Mouse (Mus musculus): ENCODE measurements around the gene Olfr1349. TPM values are rescaled to one million over a fixed set of nuclear protein-coding genes. Genes with fewer than 3 reads are reported as not detected.

The Olfr1349 gene
- polyA plus RNA-seq, 1 experiment from 2014 or later = not detected

DNA sequence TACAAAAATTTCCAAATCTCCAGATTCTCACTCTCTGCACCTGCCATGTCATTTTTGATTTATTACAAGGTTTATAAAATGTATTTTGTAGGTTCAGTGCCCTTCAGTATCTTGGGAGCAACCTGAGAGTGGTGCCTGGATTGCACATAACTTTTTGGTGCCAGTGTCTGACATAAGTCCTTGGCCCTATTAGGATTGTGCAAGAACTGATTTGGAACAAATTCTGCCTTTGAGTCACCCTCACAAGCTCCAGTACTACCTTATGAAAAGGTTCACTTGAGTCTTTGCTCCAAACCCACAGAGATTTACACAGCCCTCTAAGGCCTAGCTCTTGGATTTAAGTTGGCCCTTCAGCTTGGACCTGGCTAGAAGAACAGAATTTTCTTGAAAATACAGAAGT, 55.8 kb downstream of the Olfr1349 start, which contains the start of gene Olfr1346:
Olfr1346 (plus strand) TSS at position 151 of the 400 bp plus-strand sequence.
- H3K9ac ChIP-seq (ENCODE audit: low read length) = no peak within 1 kb of the TSS
- no peak within 1 kb of the TSS for H3K27ac ChIP-seq (ENCODE audit: low read depth, low read length)
- H3K27me3 ChIP-seq (ENCODE audit: control insufficient read depth, insufficient read depth, low read length) = no peaks in the 10 kb centered on the region
- no peak within 1 kb of the TSS for H3K4me2 ChIP-seq
- no peaks in the 10 kb centered on the region; the same call in 1 of the 2 replicates for H3K9me3 ChIP-seq (ENCODE audit: control insufficient read depth, low read length)
- H3K4me3 ChIP-seq (ENCODE audit: low read depth, low read length) = no peak within 1 kb of the TSS
- H3K4me1 ChIP-seq (ENCODE audit: control insufficient read depth, insufficient read depth, low read length) = no peaks in the 10 kb centered on the region
- H3K36me3 ChIP-seq (ENCODE audit: control insufficient read depth, insufficient read depth, low read length) = no peaks in the 10 kb centered on the region
- no peak for DNase-seq (ENCODE audit: low spot score, missing footprints)
- ATAC-seq (ENCODE audit: low FRiP score) = no peak

Other genes starting within 250 kb of the Olfr1349 start
- gene Zfp667, start 236.4 kb downstream of the Olfr1349 start, polyA plus RNA-seq (2014; fragmentation: Nextera tagmentation; extraction: Ambion mirVana) = 12.0 and 12.9 TPM in 2 replicates
- gene Zfp583, start 191.7 kb downstream of the Olfr1349 start, polyA plus RNA-seq (2014; fragmentation: Nextera tagmentation; extraction: Ambion mirVana) = 7.2 and 10.4 TPM in 2 replicates
- 2.5 and 3.0 TPM in 2 replicates for gene Gm3854, start 179.2 kb downstream of the Olfr1349 start, polyA plus RNA-seq (2014; fragmentation: Nextera tagmentation; extraction: Ambion mirVana)
- 2.5 and 3.3 TPM in 2 replicates for gene Zfp78, start 159.7 kb downstream of the Olfr1349 start, polyA plus RNA-seq (2014; fragmentation: Nextera tagmentation; extraction: Ambion mirVana)
- gene Zfp28, start 139.7 kb downstream of the Olfr1349 start, polyA plus RNA-seq (2014; fragmentation: Nextera tagmentation; extraction: Ambion mirVana) = 12.6 and 13.2 TPM in 2 replicates
- 0.67 and 0.95 TPM in 2 replicates for gene Smim17, start 124.2 kb downstream of the Olfr1349 start, polyA plus RNA-seq (2014; fragmentation: Nextera tagmentation; extraction: Ambion mirVana)
- not detected in 2 replicates for gene Gm20715, start 112.7 kb downstream of the Olfr1349 start, polyA plus RNA-seq (2014; fragmentation: Nextera tagmentation; extraction: Ambion mirVana)
- not detected in 2 replicates for gene Olfr1344, start 84.3 kb downstream of the Olfr1349 start, polyA plus RNA-seq (2014; fragmentation: Nextera tagmentation; extraction: Ambion mirVana)
- not detected in 2 replicates for gene Olfr1336, start 66.8 kb downstream of the Olfr1349 start, polyA plus RNA-seq (2014; fragmentation: Nextera tagmentation; extraction: Ambion mirVana)
- not detected in 2 replicates for gene Olfr1346, start 55.8 kb downstream of the Olfr1349 start, polyA plus RNA-seq (2014; fragmentation: Nextera tagmentation; extraction: Ambion mirVana)
- not detected in 2 replicates for gene Olfr5, start 36.0 kb downstream of the Olfr1349 start, polyA plus RNA-seq (2014; fragmentation: Nextera tagmentation; extraction: Ambion mirVana)
- not detected in 2 replicates for gene Olfr1347, start 23.2 kb downstream of the Olfr1349 start, polyA plus RNA-seq (2014; fragmentation: Nextera tagmentation; extraction: Ambion mirVana)
- gene Olfr1348, start 14.2 kb downstream of the Olfr1349 start, polyA plus RNA-seq (2014; fragmentation: Nextera tagmentation; extraction: Ambion mirVana) = not detected in 2 replicates
- not detected in 2 replicates for gene Olfr1350, start 41.9 kb upstream of the Olfr1349 start, polyA plus RNA-seq (2014; fragmentation: Nextera tagmentation; extraction: Ambion mirVana)
- gene Zim1, start 173.5 kb upstream of the Olfr1349 start, polyA plus RNA-seq (2014; fragmentation: Nextera tagmentation; extraction: Ambion mirVana) = 0.93 and 1.6 TPM in 2 replicates
- 85.3 and 90.1 TPM in 2 replicates for gene Peg3, start 207.5 kb upstream of the Olfr1349 start, polyA plus RNA-seq (2014; fragmentation: Nextera tagmentation; extraction: Ambion mirVana)
- gene Usp29, start 207.6 kb upstream of the Olfr1349 start, polyA plus RNA-seq (2014; fragmentation: Nextera tagmentation; extraction: Ambion mirVana) = 10.2 and 10.7 TPM in 2 replicates

Measured in midbrain, embryonic 11.5 days (tissue).